Mouse (Mus musculus) liver, adult 2 months (tissue): ENCODE results near the gene Vps35l.

Source experiments
- CTCF ChIP-seq: fragments of 200-500 bp; IDR thresholded peaks from 2 replicates; pipeline ENCODE4 v1.5.1; 2011; ENCODE audit warnings: low read depth, low read length, control low read depth
- POLR2A ChIP-seq: fragments of 200-500 bp; IDR thresholded peaks from 2 replicates; pipeline ENCODE4 v1.6.1; 2011; ENCODE audit warnings: low read length, control low read depth; ENCODE audit not compliant: insufficient read depth; ENCODE audit errors: extremely low read depth

DNA sequence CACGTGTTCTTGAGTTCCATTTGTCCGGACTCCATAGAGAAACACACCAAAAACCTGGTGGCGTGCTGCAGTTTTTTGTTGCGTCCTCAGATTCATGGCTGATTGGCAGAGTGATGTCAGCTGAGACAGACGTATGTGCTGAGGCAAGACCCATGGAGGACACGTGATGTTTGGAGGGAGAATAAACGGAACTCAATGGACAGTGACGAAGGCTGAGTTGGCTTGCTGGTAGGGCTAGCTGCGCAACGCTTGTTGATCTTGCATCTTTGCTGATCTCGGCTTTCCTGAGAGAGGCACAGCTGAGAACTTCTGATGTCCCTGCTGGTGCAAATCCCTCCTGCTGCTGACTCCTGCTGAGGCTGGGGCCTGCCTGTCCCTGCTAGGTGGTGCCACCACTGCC lies 23.9 kb downstream of the Vps35l start:
- no peak for TF ChIP-seq CTCF
- TF ChIP-seq POLR2A: no peak
